8 mouse cellular contexts compared by ENCODE assay signal in genomic region chr14:54575631-54576030, GRCm38 (mm10). TPM values are rescaled to one million over a fixed set of nuclear protein-coding genes. Genes with fewer than 3 reads are reported as not detected.
DNase-seq lines count a peak whose midpoint lies in the region; ATAC-seq and TF ChIP-seq lines count a peak whose summit lies in the region.

No protein-coding gene starts in this region.

- TF ChIP-seq CTCF in liver, adult 2 months (IDR thresholded peaks at IDR 0.05; ENCODE audit: low read depth, low read length): no peak

- peak overlapping the region; percentile 79 for H3K4me3 ChIP-seq in megakaryocyte, embryonic 14.5 days (replicated peaks)
- peak overlapping the region; percentile 91 for H3K4me3 ChIP-seq in forebrain, embryonic 11.5 days (ENCODE audit: low read depth, low read length)
- H3K4me3 ChIP-seq in hindbrain, embryonic 13.5 days: peak overlapping the region; percentile 58
- peak overlapping the region; percentile 81 for H3K4me3 ChIP-seq in liver, adult 2 months (ENCODE audit: insufficient read depth, low read depth, low read length)
- H3K4me3 ChIP-seq in neural tube, embryonic 11.5 days (ENCODE audit: low read depth, low read length): peak overlapping the region; percentile 79

- peak; percentile 92 for DNase-seq in forebrain, embryonic 11.5 days (ENCODE audit: low spot score)
- no peak for DNase-seq in liver, adult 2 months (ENCODE audit: extremely low read depth, low read depth, low spot score)
- peak; percentile 84 for DNase-seq in neural tube, embryonic 11.5 days (ENCODE audit: low spot score)
- peak; percentile 85 to 88 for DNase-seq in urinary bladder, postnatal 4 days (ENCODE audit: low spot score in 2 of 2)
- no peak for DNase-seq in MN1 (ENCODE audit: low spot score)

- H3K9ac ChIP-seq in forebrain, embryonic 11.5 days (ENCODE audit: low read length): peak overlapping the region; percentile 95
- H3K9ac ChIP-seq in hindbrain, embryonic 13.5 days: peak overlapping the region; percentile 81
- peak overlapping the region; percentile 83 for H3K9ac ChIP-seq in liver, adult 2 months (ENCODE audit: low read depth, low read length)
- H3K9ac ChIP-seq in neural tube, embryonic 11.5 days (ENCODE audit: low read length): peak overlapping the region; percentile 89

- peaks cover 60% of the 10 kb centered on the region for H3K27me3 ChIP-seq in megakaryocyte, embryonic 14.5 days (replicated peaks)
- no peaks in the 10 kb centered on the region for H3K27me3 ChIP-seq in forebrain, embryonic 11.5 days (ENCODE audit: control insufficient read depth, insufficient read depth, low read length)
- peaks cover 59% of the 10 kb centered on the region for H3K27me3 ChIP-seq in hindbrain, embryonic 13.5 days
- H3K27me3 ChIP-seq in liver, adult 2 months (ENCODE audit: control insufficient read depth, insufficient read depth, low read length): no peaks in the 10 kb centered on the region
- no peaks in the 10 kb centered on the region for H3K27me3 ChIP-seq in neural tube, embryonic 11.5 days (ENCODE audit: control insufficient read depth, insufficient read depth, low read length)

- H3K4me1 ChIP-seq in megakaryocyte, embryonic 14.5 days: peaks cover 66% of the 10 kb centered on the region
- peaks cover 29% of the 10 kb centered on the region for H3K4me1 ChIP-seq in forebrain, embryonic 11.5 days (replicated peaks; ENCODE audit: control insufficient read depth, insufficient read depth, low read length)
- peaks cover 64% of the 10 kb centered on the region for H3K4me1 ChIP-seq in hindbrain, embryonic 13.5 days (replicated peaks)
- peaks cover 23% of the 10 kb centered on the region for H3K4me1 ChIP-seq in liver, adult 2 months (ENCODE audit: control insufficient read depth, insufficient read depth, low read length)
- peaks cover 25% of the 10 kb centered on the region for H3K4me1 ChIP-seq in neural tube, embryonic 11.5 days (ENCODE audit: control insufficient read depth, insufficient read depth, low read length)

- 1% methylated on average over 36 of the region's 39 CpGs for WGBS in forebrain, embryonic 11.5 days
- under 1% methylated on average over 39 of the region's 39 CpGs for WGBS in hindbrain, embryonic 13.5 days
- 3% methylated on average over 39 of the region's 39 CpGs for WGBS in liver, adult 2 months
- 0% methylated on average over 38 of the region's 39 CpGs for WGBS in neural tube, embryonic 11.5 days

- peaks cover 20% of the 10 kb centered on the region for H3K79me2 ChIP-seq in liver, adult 2 months (ENCODE audit: control insufficient read depth, insufficient read depth, low read length)

- H3K4me2 ChIP-seq in forebrain, embryonic 11.5 days (ENCODE audit: low read depth, low read length, severe bottlenecking): peak overlapping the region; percentile 85
- H3K4me2 ChIP-seq in hindbrain, embryonic 13.5 days: peak overlapping the region; percentile 79
- H3K4me2 ChIP-seq in neural tube, embryonic 11.5 days (ENCODE audit: low read depth): peak overlapping the region; percentile 66

- H3K36me3 ChIP-seq in megakaryocyte, embryonic 14.5 days (replicated peaks; ENCODE audit: low read length): peaks cover 9% of the 10 kb centered on the region
- no peaks in the 10 kb centered on the region; the same call in 1 of the 2 replicates for H3K36me3 ChIP-seq in forebrain, embryonic 11.5 days (ENCODE audit: control insufficient read depth, insufficient read depth, low read length)
- H3K36me3 ChIP-seq in hindbrain, embryonic 13.5 days: no peaks in the 10 kb centered on the region
- H3K36me3 ChIP-seq in liver, adult 2 months (ENCODE audit: control insufficient read depth, insufficient read depth, low read length): no peaks in the 10 kb centered on the region
- H3K36me3 ChIP-seq in neural tube, embryonic 11.5 days (ENCODE audit: control insufficient read depth, insufficient read depth, low read length): peaks cover 8% of the 10 kb centered on the region

- H3K27ac ChIP-seq in forebrain, embryonic 11.5 days (ENCODE audit: low read depth, low read length): peak overlapping the region; percentile 34; the same call in 1 of the 2 replicates
- peak overlapping the region; percentile 8; the same call in 1 of the 2 replicates for H3K27ac ChIP-seq in hindbrain, embryonic 13.5 days
- H3K27ac ChIP-seq in liver, adult 2 months (replicated peaks; ENCODE audit: insufficient read depth, low read depth, low read length): no peak overlapping the region
- H3K27ac ChIP-seq in neural tube, embryonic 11.5 days (ENCODE audit: low read depth, low read length): no peak overlapping the region

- H3K9me3 ChIP-seq in megakaryocyte, embryonic 14.5 days: no peaks in the 10 kb centered on the region
- no peaks in the 10 kb centered on the region for H3K9me3 ChIP-seq in forebrain, embryonic 11.5 days (ENCODE audit: control insufficient read depth, low read length)
- H3K9me3 ChIP-seq in hindbrain, embryonic 13.5 days: no peaks in the 10 kb centered on the region
- H3K9me3 ChIP-seq in neural tube, embryonic 11.5 days (ENCODE audit: control insufficient read depth, low read length): no peaks in the 10 kb centered on the region

- no peak for ATAC-seq in megakaryocyte, adult 5-6 weeks (ENCODE audit: poor library complexity, severe bottlenecking)
- ATAC-seq in forebrain, embryonic 11.5 days (replicated peaks; ENCODE audit: low FRiP score): 0 out of 2 replicates have a peak, but pooled peaks have one; percentile 4
- ATAC-seq in hindbrain, embryonic 13.5 days (ENCODE audit: low FRiP score): no peak
- no peak for ATAC-seq in neural tube, embryonic 11.5 days (ENCODE audit: insufficient read depth, low FRiP score, low TSS enrichment)

- TF ChIP-seq POLR2A in liver, adult 2 months (IDR thresholded peaks at IDR 0.05; ENCODE audit: extremely low read depth, insufficient read depth, low read length): no peak

RNA-seq across cellular contexts. Expression of gene Ajuba, which starts 1.7 kb away (rescaled TPM):
- 1.0 and 2.6 TPM in 2 replicates for polyA plus RNA-seq in megakaryocyte, embryonic 14.5 days (2012; ENCODE audit: insufficient read depth, low replicate concordance)
- 0.11 and 0.54 TPM in 2 replicates for total RNA-seq in megakaryocyte, adult 5-6 weeks (2015)
- 0.57 and 0.73 TPM in 2 replicates for total RNA-seq in megakaryocyte, adult 5-6 weeks (2017)
- polyA plus RNA-seq in forebrain, embryonic 11.5 days (2014; fragmentation: Nextera tagmentation; extraction: Ambion mirVana): 51.6 and 59.7 TPM in 2 replicates
- polyA plus RNA-seq in hindbrain, embryonic 13.5 days (2015; fragmentation: Nextera tagmentation; extraction: Ambion mirVana): 9.8 and 10.0 TPM in 2 replicates
- total RNA-seq in liver, adult 2 months (2014; rRNA removed): 3.8 TPM in 2 replicates
- 9.9 and 12.2 TPM in 2 replicates for polyA plus RNA-seq in liver, adult 2 months (2012; rRNA removed)
- 27.9 TPM in 2 replicates for polyA plus RNA-seq in neural tube, embryonic 11.5 days (2014; fragmentation: Nextera tagmentation; extraction: Ambion mirVana)

RNA-seq across cellular contexts. Expression of gene Haus4, which starts 21.2 kb away (rescaled TPM):
- 1.1 and 21.3 TPM in 2 replicates for polyA plus RNA-seq in megakaryocyte, embryonic 14.5 days (2012; ENCODE audit: insufficient read depth, low replicate concordance)
- total RNA-seq in megakaryocyte, adult 5-6 weeks (2015): 43.9 and 48.7 TPM in 2 replicates
- 50.6 and 51.6 TPM in 2 replicates for total RNA-seq in megakaryocyte, adult 5-6 weeks (2017)
- polyA plus RNA-seq in forebrain, embryonic 11.5 days (2014; fragmentation: Nextera tagmentation; extraction: Ambion mirVana): 50.6 and 55.5 TPM in 2 replicates
- 19.8 and 21.3 TPM in 2 replicates for polyA plus RNA-seq in hindbrain, embryonic 13.5 days (2015; fragmentation: Nextera tagmentation; extraction: Ambion mirVana)
- total RNA-seq in liver, adult 2 months (2014; rRNA removed): 13.7 and 13.8 TPM in 2 replicates
- 7.4 and 10.9 TPM in 2 replicates for polyA plus RNA-seq in liver, adult 2 months (2012; rRNA removed)
- polyA plus RNA-seq in neural tube, embryonic 11.5 days (2014; fragmentation: Nextera tagmentation; extraction: Ambion mirVana): 36.7 and 41.4 TPM in 2 replicates

RNA-seq across cellular contexts. Expression of gene 4931414P19Rik, which starts 30.2 kb away (rescaled TPM):
- 13.3 and 53.7 TPM in 2 replicates for polyA plus RNA-seq in megakaryocyte, embryonic 14.5 days (2012; ENCODE audit: insufficient read depth, low replicate concordance)
- 4.3 and 4.8 TPM in 2 replicates for total RNA-seq in megakaryocyte, adult 5-6 weeks (2015)
- 4.1 and 4.9 TPM in 2 replicates for total RNA-seq in megakaryocyte, adult 5-6 weeks (2017)
- polyA plus RNA-seq in forebrain, embryonic 11.5 days (2014; fragmentation: Nextera tagmentation; extraction: Ambion mirVana): 9.6 and 9.9 TPM in 2 replicates
- 6.8 and 7.6 TPM in 2 replicates for polyA plus RNA-seq in hindbrain, embryonic 13.5 days (2015; fragmentation: Nextera tagmentation; extraction: Ambion mirVana)
- total RNA-seq in liver, adult 2 months (2014; rRNA removed): 3.0 and 3.1 TPM in 2 replicates
- polyA plus RNA-seq in liver, adult 2 months (2012; rRNA removed): 2.6 and 4.3 TPM in 2 replicates
- 8.1 and 8.9 TPM in 2 replicates for polyA plus RNA-seq in neural tube, embryonic 11.5 days (2014; fragmentation: Nextera tagmentation; extraction: Ambion mirVana)

RNA-seq across cellular contexts. Expression of gene Psmb5, which starts 42.2 kb away (rescaled TPM):
- polyA plus RNA-seq in megakaryocyte, embryonic 14.5 days (2012; ENCODE audit: insufficient read depth, low replicate concordance): 120 and 327 TPM in 2 replicates
- total RNA-seq in megakaryocyte, adult 5-6 weeks (2015): 133 and 145 TPM in 2 replicates
- total RNA-seq in megakaryocyte, adult 5-6 weeks (2017): 41.4 and 51.1 TPM in 2 replicates
- polyA plus RNA-seq in forebrain, embryonic 11.5 days (2014; fragmentation: Nextera tagmentation; extraction: Ambion mirVana): 414 and 455 TPM in 2 replicates
- polyA plus RNA-seq in hindbrain, embryonic 13.5 days (2015; fragmentation: Nextera tagmentation; extraction: Ambion mirVana): 439 and 447 TPM in 2 replicates
- 179 and 181 TPM in 2 replicates for total RNA-seq in liver, adult 2 months (2014; rRNA removed)
- polyA plus RNA-seq in liver, adult 2 months (2012; rRNA removed): 217 and 221 TPM in 2 replicates
- polyA plus RNA-seq in neural tube, embryonic 11.5 days (2014; fragmentation: Nextera tagmentation; extraction: Ambion mirVana): 444 and 470 TPM in 2 replicates

RNA-seq across cellular contexts. Expression of gene Psmb11, which starts 45.6 kb away (rescaled TPM):
- polyA plus RNA-seq in megakaryocyte, embryonic 14.5 days (2012; ENCODE audit: insufficient read depth, low replicate concordance): not detected in 2 replicates
- not detected in 2 replicates for total RNA-seq in megakaryocyte, adult 5-6 weeks (2015)
- total RNA-seq in megakaryocyte, adult 5-6 weeks (2017): not detected in 2 replicates
- 0.05 TPM in 1 of 2 replicates, not detected in the other for polyA plus RNA-seq in forebrain, embryonic 11.5 days (2014; fragmentation: Nextera tagmentation; extraction: Ambion mirVana)
- not detected in 2 replicates for polyA plus RNA-seq in hindbrain, embryonic 13.5 days (2015; fragmentation: Nextera tagmentation; extraction: Ambion mirVana)
- not detected in 2 replicates for total RNA-seq in liver, adult 2 months (2014; rRNA removed)
- polyA plus RNA-seq in liver, adult 2 months (2012; rRNA removed): not detected in 2 replicates
- polyA plus RNA-seq in neural tube, embryonic 11.5 days (2014; fragmentation: Nextera tagmentation; extraction: Ambion mirVana): 0.08 TPM in 1 of 2 replicates, not detected in the other

Comparison
In these comparisons a context has a peak if more than half of its experiments do, and no peak if none do; other contexts are left out.
1. DNase-seq: peak in forebrain, embryonic 11.5 days (single experiment), neural tube, embryonic 11.5 days (single experiment) and urinary bladder, postnatal 4 days (2 of 2); none in liver, adult 2 months (single experiment) and MN1 (single experiment).
2. H3K27ac ChIP-seq: peak in forebrain, embryonic 11.5 days (single experiment) and hindbrain, embryonic 13.5 days (single experiment); none in liver, adult 2 months (single experiment) and neural tube, embryonic 11.5 days (single experiment).
3. Peak in every context shown above with its lines, with median percentiles within 50 percentile points of each other: H3K4me3 ChIP-seq, H3K4me2 ChIP-seq and H3K9ac ChIP-seq.